In the genomic region with DNA sequence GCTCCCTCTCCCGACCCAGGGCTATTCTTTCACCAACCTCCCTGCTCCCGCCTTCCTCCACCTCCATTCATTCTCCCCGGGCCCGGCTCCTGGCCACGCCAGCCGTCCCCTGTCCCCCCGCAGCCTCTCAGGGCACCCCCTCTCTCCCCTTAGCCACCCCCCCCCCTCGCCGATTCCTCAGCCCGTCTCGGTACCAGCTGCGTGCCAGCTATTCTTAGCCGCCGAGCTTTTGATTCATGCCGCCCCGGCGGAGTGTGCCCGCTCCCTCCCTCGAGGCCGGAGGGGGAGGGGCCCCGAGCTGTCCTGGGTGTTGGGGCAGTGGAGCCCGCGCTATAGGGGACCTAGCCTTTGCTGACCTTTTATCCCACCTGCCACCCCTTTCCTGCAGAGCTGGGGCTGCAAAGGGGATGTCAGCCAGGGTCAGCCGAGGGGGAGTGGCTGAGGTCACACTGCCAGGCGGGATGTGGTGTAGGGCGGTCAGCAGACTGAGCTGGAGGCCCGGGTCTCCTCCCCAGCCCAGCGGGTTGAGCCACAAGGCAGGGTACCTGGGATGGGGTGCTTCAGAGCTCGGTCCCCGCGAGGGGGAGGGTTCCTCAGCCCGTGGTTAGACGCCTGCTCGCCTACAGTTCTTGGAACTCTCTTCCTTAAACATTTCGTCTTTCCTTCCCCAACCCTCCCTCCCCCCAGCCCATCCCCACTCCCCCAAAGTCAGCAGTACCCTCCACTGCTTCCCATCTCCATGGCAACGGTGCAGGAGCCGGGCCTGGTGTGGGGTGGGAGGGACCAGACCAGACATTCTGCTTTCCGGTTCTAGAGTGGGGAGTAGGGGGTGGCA, we compare ENCODE assay signal across 10 mouse cellular contexts. TPM values are rescaled to one million over a fixed set of nuclear protein-coding genes. Genes with fewer than 3 reads are reported as not detected.
A peak's percentile ranks its signal among the peaks of the same experiment; 100 is the strongest.
DNase-seq lines count a peak whose midpoint lies in the region; ATAC-seq and TF ChIP-seq lines count a peak whose summit lies in the region.
"Had no signal": no experiment of that assay in that cellular context is flagged by ENCODE, and none has a peak within 500 bp of the region (broad histone marks: within the 10 kb centered on the region; RNA-seq: fewer than 3 reads in every experiment).

No protein-coding gene starts in this region.

- H3K4me1 ChIP-seq in forebrain, embryonic 14.5 days (ENCODE audit: control insufficient read depth, insufficient read depth, low read length) = peaks cover 7% of the 10 kb centered on the region
- peaks cover 18% of the 10 kb centered on the region for H3K4me1 ChIP-seq in hindbrain, embryonic 16.5 days (ENCODE audit: control insufficient read depth, insufficient read depth, low read depth, low read length)
- peaks cover 13% of the 10 kb centered on the region for H3K4me1 ChIP-seq in limb, embryonic 11.5 days (ENCODE audit: control insufficient read depth, insufficient read depth, low read length)
- peaks cover 3% of the 10 kb centered on the region; the same call in 1 of the 2 replicates for H3K4me1 ChIP-seq in midbrain, postnatal 0 days (ENCODE audit: insufficient read depth, low read length)

- H3K27ac ChIP-seq in forebrain, embryonic 14.5 days (ENCODE audit: low read depth, low read length) = peak overlapping the region; percentile 76; the same call in 1 of the 2 replicates
- peak overlapping the region; percentile 81 for H3K27ac ChIP-seq in hindbrain, embryonic 16.5 days (ENCODE audit: low read depth, low read length)
- H3K27ac ChIP-seq in limb, embryonic 11.5 days (replicated peaks; ENCODE audit: low read depth, low read length) = no peak overlapping the region
- peak overlapping the region; percentile 84 for H3K27ac ChIP-seq in midbrain, postnatal 0 days (ENCODE audit: low read depth, low read length)

- WGBS in forebrain, embryonic 14.5 days = under 1% methylated on average over 38 of the region's 38 CpGs
- WGBS in hindbrain, embryonic 16.5 days = under 1% methylated on average over 38 of the region's 38 CpGs
- WGBS in limb, embryonic 11.5 days = 1% methylated on average over 37 of the region's 38 CpGs
- WGBS in midbrain, postnatal 0 days = 1% methylated on average over 32 of the region's 38 CpGs

- peaks cover 22% of the 10 kb centered on the region for H3K36me3 ChIP-seq in forebrain, embryonic 14.5 days (ENCODE audit: control insufficient read depth, insufficient read depth, low read length)
- peaks cover 12% of the 10 kb centered on the region for H3K36me3 ChIP-seq in hindbrain, embryonic 16.5 days (ENCODE audit: control insufficient read depth, insufficient read depth, low read length)
- no peaks in the 10 kb centered on the region for H3K36me3 ChIP-seq in limb, embryonic 11.5 days (ENCODE audit: control insufficient read depth, insufficient read depth, low read length)
- peaks cover 24% of the 10 kb centered on the region for H3K36me3 ChIP-seq in midbrain, postnatal 0 days (ENCODE audit: insufficient read depth, low read length)

- H3K4me3 ChIP-seq in forebrain, embryonic 14.5 days (ENCODE audit: low read depth, low read length) = peak overlapping the region; percentile 60
- H3K4me3 ChIP-seq in hindbrain, embryonic 16.5 days (ENCODE audit: low read length) = peak overlapping the region; percentile 73
- H3K4me3 ChIP-seq in limb, embryonic 11.5 days (ENCODE audit: low read depth, low read length) = peak overlapping the region; percentile 41
- H3K4me3 ChIP-seq in midbrain, postnatal 0 days (ENCODE audit: low read depth, low read length) = peak overlapping the region; percentile 76

- peak; percentile 14 for DNase-seq in gastrocnemius, postnatal 10 days
- no peak for DNase-seq in gastrocnemius, postnatal 4 days (ENCODE audit: low spot score in 2 of 2)
- DNase-seq in adrenal gland, postnatal 36 days = peak; percentile 67 to 80
- DNase-seq in forebrain, embryonic 14.5 days (ENCODE audit: low spot score) = peak; percentile 67
- peak; percentile 49 for DNase-seq in limb, embryonic 11.5 days (ENCODE audit: low spot score)
- peak; percentile 44 for DNase-seq in midbrain, postnatal 0 days (ENCODE audit: low spot score)
- peak; percentile 9 for DNase-seq in yolk sac, embryonic 10.5 days (ENCODE audit: low spot score)

- peak overlapping the region; percentile 74 for H3K9ac ChIP-seq in forebrain, embryonic 14.5 days (ENCODE audit: low read length)
- H3K9ac ChIP-seq in hindbrain, embryonic 16.5 days (ENCODE audit: low read depth, low read length) = peak overlapping the region; percentile 86
- peak overlapping the region; percentile 45 for H3K9ac ChIP-seq in limb, embryonic 11.5 days (ENCODE audit: low read length)
- peak overlapping the region; percentile 86 for H3K9ac ChIP-seq in midbrain, postnatal 0 days (replicated peaks; ENCODE audit: low read length, poor library complexity, severe bottlenecking)

- TF ChIP-seq CTCF in midbrain, postnatal 0 days (IDR thresholded peaks at IDR 0.05) = no peak

- H3K4me2 ChIP-seq in forebrain, embryonic 14.5 days (ENCODE audit: low read length) = peak overlapping the region; percentile 96
- peak overlapping the region; percentile 73 for H3K4me2 ChIP-seq in hindbrain, embryonic 16.5 days (ENCODE audit: low read length)
- H3K4me2 ChIP-seq in limb, embryonic 11.5 days (ENCODE audit: low read depth, severe bottlenecking) = peak overlapping the region; percentile 94
- peak overlapping the region; percentile 94 for H3K4me2 ChIP-seq in midbrain, postnatal 0 days (ENCODE audit: low read depth, low read length, poor library complexity, severe bottlenecking)

- ATAC-seq in forebrain, embryonic 14.5 days = peak; percentile 62
- peak; percentile 25 for ATAC-seq in hindbrain, embryonic 16.5 days
- peak; percentile 29; the same call in 1 of the 2 replicates for ATAC-seq in limb, embryonic 11.5 days (ENCODE audit: insufficient number of reproducible peaks, low FRiP score, low TSS enrichment, low read depth)
- ATAC-seq in midbrain, postnatal 0 days (ENCODE audit: low FRiP score) = peak; percentile 38

- H3K27me3 ChIP-seq in forebrain, embryonic 14.5 days (replicated peaks; ENCODE audit: control insufficient read depth, insufficient read depth, low read length) = no peaks in the 10 kb centered on the region
- H3K27me3 ChIP-seq in hindbrain, embryonic 16.5 days (replicated peaks; ENCODE audit: control insufficient read depth, insufficient read depth, low read length) = no peaks in the 10 kb centered on the region
- peaks cover 16% of the 10 kb centered on the region for H3K27me3 ChIP-seq in limb, embryonic 11.5 days (ENCODE audit: control insufficient read depth, insufficient read depth, low read length)
- H3K27me3 ChIP-seq in midbrain, postnatal 0 days (ENCODE audit: insufficient read depth, low read length) = no peaks in the 10 kb centered on the region

- no peaks in the 10 kb centered on the region for H3K9me3 ChIP-seq in forebrain, embryonic 14.5 days (replicated peaks; ENCODE audit: control insufficient read depth, low read length)
- no peaks in the 10 kb centered on the region for H3K9me3 ChIP-seq in hindbrain, embryonic 16.5 days (ENCODE audit: control insufficient read depth, low read length)
- no peaks in the 10 kb centered on the region for H3K9me3 ChIP-seq in limb, embryonic 11.5 days (ENCODE audit: control insufficient read depth, low read length)
- no peaks in the 10 kb centered on the region for H3K9me3 ChIP-seq in midbrain, postnatal 0 days (ENCODE audit: low read length)

RNA-seq across cellular contexts. Expression of gene Shank1, which starts 1.0 kb away (rescaled TPM):
- 1 to 10 TPM; 2.0 to 2.7 TPM for total RNA-seq in gastrocnemius, postnatal 10 days (2021)
- 1 to 10 TPM; 3.0 to 3.5 TPM for total RNA-seq in gastrocnemius, postnatal 4 days (2021)
- 1 to 10 TPM; 5.2 to 6.7 TPM for total RNA-seq in adrenal gland, postnatal 36 days (2021)
- polyA plus RNA-seq in forebrain, embryonic 14.5 days (2014; fragmentation: Nextera tagmentation; extraction: Ambion mirVana) = 9.5 and 15.1 TPM in 2 replicates
- 33.1 and 33.6 TPM in 2 replicates for polyA plus RNA-seq in hindbrain, embryonic 16.5 days (2015; fragmentation: Nextera tagmentation; extraction: Ambion mirVana)
- polyA plus RNA-seq in limb, embryonic 11.5 days (2014; fragmentation: Nextera tagmentation; extraction: Ambion mirVana) = 0.78 and 0.85 TPM in 2 replicates
- total RNA-seq in midbrain, postnatal 0 days (2014; rRNA removed) = 48.1 and 60.3 TPM in 2 replicates
- polyA plus RNA-seq in midbrain, postnatal 0 days (2015; fragmentation: Nextera tagmentation; extraction: Ambion mirVana) = 33.9 and 39.2 TPM in 2 replicates

RNA-seq across cellular contexts. Expression of gene Clec11a, which starts 4.4 kb away (rescaled TPM):
- 1 to 10 TPM; 5.0 to 6.8 TPM for total RNA-seq in gastrocnemius, postnatal 10 days (2021)
- 1 to 10 TPM; 3.9 to 4.7 TPM for total RNA-seq in gastrocnemius, postnatal 4 days (2021)
- 1 to 10 TPM; 4.1 TPM for total RNA-seq in adrenal gland, postnatal 36 days (2021)
- 3.7 and 4.5 TPM in 2 replicates for polyA plus RNA-seq in forebrain, embryonic 14.5 days (2014; fragmentation: Nextera tagmentation; extraction: Ambion mirVana)
- polyA plus RNA-seq in hindbrain, embryonic 16.5 days (2015; fragmentation: Nextera tagmentation; extraction: Ambion mirVana) = 3.5 and 3.6 TPM in 2 replicates
- polyA plus RNA-seq in limb, embryonic 11.5 days (2014; fragmentation: Nextera tagmentation; extraction: Ambion mirVana) = 1.9 and 2.2 TPM in 2 replicates
- total RNA-seq in midbrain, postnatal 0 days (2014; rRNA removed) = 3.2 and 3.9 TPM in 2 replicates
- polyA plus RNA-seq in midbrain, postnatal 0 days (2015; fragmentation: Nextera tagmentation; extraction: Ambion mirVana) = 3.5 and 3.8 TPM in 2 replicates

RNA-seq across cellular contexts. Expression of gene Gm15517, which starts 49.8 kb away (rescaled TPM):
- total RNA-seq in gastrocnemius, postnatal 10 days (2021) = not detected
- not detected for total RNA-seq in gastrocnemius, postnatal 4 days (2021)
- not detected for total RNA-seq in adrenal gland, postnatal 36 days (2021)
- polyA plus RNA-seq in forebrain, embryonic 14.5 days (2014; fragmentation: Nextera tagmentation; extraction: Ambion mirVana) = not detected in 2 replicates
- polyA plus RNA-seq in hindbrain, embryonic 16.5 days (2015; fragmentation: Nextera tagmentation; extraction: Ambion mirVana) = not detected in 2 replicates
- polyA plus RNA-seq in limb, embryonic 11.5 days (2014; fragmentation: Nextera tagmentation; extraction: Ambion mirVana) = not detected in 2 replicates
- not detected in 2 replicates for total RNA-seq in midbrain, postnatal 0 days (2014; rRNA removed)
- polyA plus RNA-seq in midbrain, postnatal 0 days (2015; fragmentation: Nextera tagmentation; extraction: Ambion mirVana) = not detected in 2 replicates
- total RNA-seq: layer of hippocampus, adult 18-20 months; MEL had no signal

RNA-seq across cellular contexts. Expression of gene Acp4, which starts 53.9 kb away (rescaled TPM):
- not detected for total RNA-seq in gastrocnemius, postnatal 10 days (2021)
- total RNA-seq in gastrocnemius, postnatal 4 days (2021) = not detected
- total RNA-seq in adrenal gland, postnatal 36 days (2021) = not detected
- not detected in 2 replicates for polyA plus RNA-seq in forebrain, embryonic 14.5 days (2014; fragmentation: Nextera tagmentation; extraction: Ambion mirVana)
- polyA plus RNA-seq in hindbrain, embryonic 16.5 days (2015; fragmentation: Nextera tagmentation; extraction: Ambion mirVana) = 0.12 TPM in 1 of 2 replicates, not detected in the other
- 0.26 and 0.31 TPM in 2 replicates for polyA plus RNA-seq in limb, embryonic 11.5 days (2014; fragmentation: Nextera tagmentation; extraction: Ambion mirVana)
- not detected in 2 replicates for total RNA-seq in midbrain, postnatal 0 days (2014; rRNA removed)
- not detected in 2 replicates for polyA plus RNA-seq in midbrain, postnatal 0 days (2015; fragmentation: Nextera tagmentation; extraction: Ambion mirVana)
- total RNA-seq: layer of hippocampus, adult 18-20 months had no signal

Comparison
In these comparisons a context has a peak if more than half of its experiments do, and no peak if none do; other contexts are left out.
1. DNase-seq: peak in gastrocnemius, postnatal 10 days (single experiment), adrenal gland, postnatal 36 days (2 of 2), forebrain, embryonic 14.5 days (single experiment), limb, embryonic 11.5 days (single experiment), midbrain, postnatal 0 days (single experiment) and yolk sac, embryonic 10.5 days (single experiment); none in gastrocnemius, postnatal 4 days (0 of 2).
2. Peak in every context shown above with its lines, with median percentiles within 50 percentile points of each other: ATAC-seq, H3K4me2 ChIP-seq, H3K4me3 ChIP-seq and H3K9ac ChIP-seq.